Mouse (Mus musculus): Measurements from ENCODE around the gene Ppp1r27. TPM values are rescaled to one million over a fixed set of nuclear protein-coding genes. Genes with fewer than 3 reads are reported as not detected.
A peak's percentile ranks its signal among the peaks of the same experiment; 100 is the strongest.

Ppp1r27 gene
- polyA plus RNA-seq, 1 experiment from 2014 or later: not detected

DNA sequence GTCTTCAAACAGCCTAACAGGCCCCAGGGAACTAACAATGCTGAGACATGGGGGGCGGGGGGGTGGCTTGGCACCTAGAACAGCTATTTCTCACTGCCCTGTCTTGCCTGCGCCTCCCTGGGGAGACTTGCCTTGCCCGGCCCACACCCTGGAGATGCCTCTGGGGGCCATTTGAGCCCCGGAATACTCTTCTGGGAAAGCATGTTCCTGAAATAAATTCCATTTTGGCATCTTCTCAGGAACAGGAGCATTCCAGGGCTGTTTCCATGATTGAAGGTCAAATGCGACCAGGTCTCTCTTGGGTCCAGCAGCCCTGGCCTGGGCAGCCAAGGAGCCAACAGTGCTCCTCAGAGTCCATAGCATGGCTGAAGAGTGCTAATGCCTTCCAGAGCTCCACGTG lies 8.6 kb downstream of the Ppp1r27 start:
- peaks cover 12% of the 10 kb centered on the region for H3K4me1 ChIP-seq (ENCODE audit: control insufficient read depth, insufficient read depth, low read length)
- H3K36me3 ChIP-seq (ENCODE audit: control insufficient read depth, insufficient read depth, low read length): peaks cover 40% of the 10 kb centered on the region
- H3K27ac ChIP-seq (replicated peaks; ENCODE audit: low read depth, low read length): no peak overlapping the region
- no peak for ATAC-seq (ENCODE audit: low FRiP score, low TSS enrichment)
- 88% methylated on average over 6 of the region's 6 CpGs for WGBS
- no peaks in the 10 kb centered on the region for H3K27me3 ChIP-seq (ENCODE audit: control insufficient read depth, insufficient read depth, low read length)
- H3K4me2 ChIP-seq (ENCODE audit: low read length): no peak overlapping the region
- DNase-seq: no peak
- no peak overlapping the region for H3K4me3 ChIP-seq (replicated peaks; ENCODE audit: low read depth, low read length)
- no peaks in the 10 kb centered on the region for H3K9me3 ChIP-seq (ENCODE audit: control insufficient read depth, low read length)
- H3K9ac ChIP-seq (replicated peaks; ENCODE audit: low read length): no peak overlapping the region

DNA sequence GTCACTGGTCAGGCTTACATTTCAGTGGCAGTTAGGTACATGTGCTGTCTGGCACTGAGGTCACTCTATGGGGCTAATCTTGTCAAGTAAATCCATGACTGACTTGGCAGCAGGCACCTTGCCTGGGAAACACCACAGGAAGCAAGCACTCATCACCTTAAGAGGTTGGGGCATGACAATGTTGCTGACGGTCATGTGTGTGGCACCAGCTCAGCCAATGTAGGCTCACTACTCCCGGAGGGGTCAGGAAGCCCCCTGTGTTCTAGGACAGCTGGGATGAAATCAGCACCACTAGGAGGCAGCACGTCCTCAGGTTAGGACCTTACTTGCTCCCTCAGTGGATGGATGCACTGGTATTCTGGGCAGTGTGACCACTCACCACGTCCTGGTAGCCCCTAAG lies 9.0 kb downstream of the Ppp1r27 start:
- 37% methylated on average over 4 of the region's 4 CpGs for WGBS
- Histone ChIP-seq H3K27me3 (ENCODE audit: control insufficient read depth, insufficient read depth, low read length) (no peaks in the 10 kb centered on the region), H3K9ac (replicated peaks; ENCODE audit: low read length) (no peak overlapping the region), H3K4me1 (ENCODE audit: control insufficient read depth, insufficient read depth, low read length) (peaks cover 12% of the 10 kb centered on the region), H3K4me3 (replicated peaks; ENCODE audit: low read depth, low read length) (no peak overlapping the region), H3K36me3 (ENCODE audit: control insufficient read depth, insufficient read depth, low read length) (peaks cover 40% of the 10 kb centered on the region), H3K27ac (replicated peaks; ENCODE audit: low read depth, low read length) (no peak overlapping the region), H3K4me2 (ENCODE audit: low read length) (no peak overlapping the region), H3K9me3 (ENCODE audit: control insufficient read depth, low read length) (no peaks in the 10 kb centered on the region)
- ATAC-seq (ENCODE audit: low FRiP score, low TSS enrichment): no peak
- no peak for DNase-seq

DNA sequence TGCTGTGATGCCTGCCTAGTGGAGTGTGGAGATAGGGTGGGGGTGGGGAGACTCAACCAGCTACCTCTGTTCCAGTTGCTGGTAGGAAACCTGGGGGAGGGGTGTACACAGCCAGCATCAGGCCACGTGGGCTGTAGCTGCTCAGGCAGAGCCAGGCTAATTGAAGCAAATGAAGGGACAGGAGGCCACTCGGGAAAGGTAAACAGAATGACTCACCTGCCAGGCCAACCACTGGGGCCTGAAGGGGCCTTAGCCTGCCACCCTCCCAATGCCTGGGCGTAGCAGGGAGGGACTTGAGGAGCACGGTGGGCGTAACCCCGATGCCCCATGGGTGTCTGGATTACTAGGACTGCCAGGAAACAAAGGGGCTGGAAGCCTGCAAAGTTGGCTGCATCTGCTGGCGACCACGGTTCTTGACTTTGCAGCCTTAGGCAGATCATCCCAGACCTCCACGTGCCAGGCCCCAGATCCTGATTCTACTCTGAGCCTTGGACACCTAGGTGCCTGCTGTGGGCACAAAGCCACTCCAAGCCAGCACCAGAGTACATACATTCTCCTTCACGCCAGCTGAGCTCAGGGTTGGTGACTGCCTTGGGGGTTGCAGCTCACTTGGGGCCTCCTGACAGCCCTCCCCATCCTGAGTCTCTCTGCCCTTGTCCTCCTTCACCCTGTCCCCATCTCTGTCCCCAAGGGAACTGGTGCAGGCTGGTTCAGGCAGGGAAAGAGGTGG lies 11.5 kb downstream of the Ppp1r27 start:
- Histone ChIP-seq H3K9ac (replicated peaks; ENCODE audit: low read length) (peak overlapping the region; percentile 34; the same call in 1 of the 2 replicates), H3K9me3 (ENCODE audit: control insufficient read depth, low read length) (no peaks in the 10 kb centered on the region), H3K27me3 (ENCODE audit: control insufficient read depth, insufficient read depth, low read length) (no peaks in the 10 kb centered on the region), H3K4me1 (ENCODE audit: control insufficient read depth, insufficient read depth, low read length) (peaks cover 12% of the 10 kb centered on the region), H3K27ac (replicated peaks; ENCODE audit: low read depth, low read length) (peak overlapping the region; percentile 67), H3K36me3 (ENCODE audit: control insufficient read depth, insufficient read depth, low read length) (peaks cover 32% of the 10 kb centered on the region), H3K4me2 (ENCODE audit: low read length) (no peak overlapping the region), H3K4me3 (replicated peaks; ENCODE audit: low read depth, low read length) (no peak overlapping the region)
- DNase-seq: peak; percentile 62
- peak; percentile 42; the same call in 1 of the 2 replicates for ATAC-seq (ENCODE audit: low FRiP score, low TSS enrichment)
- WGBS: 13% methylated on average over 10 of the region's 10 CpGs

DNA sequence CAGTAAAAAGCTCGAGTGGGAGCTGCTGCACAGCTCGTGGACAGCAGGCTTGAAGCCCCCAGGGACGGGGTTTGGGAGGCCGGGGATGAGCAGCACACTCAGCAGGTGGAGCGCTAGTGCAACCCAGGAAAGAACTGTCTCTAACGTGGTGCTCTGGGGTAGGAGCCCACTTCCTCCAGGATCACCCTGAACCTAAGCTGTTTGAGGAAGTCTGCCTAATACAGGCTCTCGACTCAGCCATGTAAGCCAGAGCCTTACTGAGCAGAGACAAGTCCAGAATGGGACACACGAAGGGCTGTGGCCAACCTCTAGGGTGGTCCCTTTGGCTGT lies 12.0 kb downstream of the Ppp1r27 start:
- H3K9me3 ChIP-seq (ENCODE audit: control insufficient read depth, low read length): no peaks in the 10 kb centered on the region
- peaks cover 12% of the 10 kb centered on the region for H3K4me1 ChIP-seq (ENCODE audit: control insufficient read depth, insufficient read depth, low read length)
- DNase-seq (no peak), ATAC-seq (ENCODE audit: low FRiP score, low TSS enrichment) (no peak)
- no peak overlapping the region for H3K9ac ChIP-seq (replicated peaks; ENCODE audit: low read length)
- peak overlapping the region; percentile 67 for H3K27ac ChIP-seq (replicated peaks; ENCODE audit: low read depth, low read length)
- H3K27me3 ChIP-seq (ENCODE audit: control insufficient read depth, insufficient read depth, low read length): no peaks in the 10 kb centered on the region
- peaks cover 27% of the 10 kb centered on the region for H3K36me3 ChIP-seq (ENCODE audit: control insufficient read depth, insufficient read depth, low read length)
- no peak overlapping the region for H3K4me3 ChIP-seq (replicated peaks; ENCODE audit: low read depth, low read length)
- 36% methylated on average over 8 of the region's 8 CpGs for WGBS
- H3K4me2 ChIP-seq (ENCODE audit: low read length): no peak overlapping the region

DNA sequence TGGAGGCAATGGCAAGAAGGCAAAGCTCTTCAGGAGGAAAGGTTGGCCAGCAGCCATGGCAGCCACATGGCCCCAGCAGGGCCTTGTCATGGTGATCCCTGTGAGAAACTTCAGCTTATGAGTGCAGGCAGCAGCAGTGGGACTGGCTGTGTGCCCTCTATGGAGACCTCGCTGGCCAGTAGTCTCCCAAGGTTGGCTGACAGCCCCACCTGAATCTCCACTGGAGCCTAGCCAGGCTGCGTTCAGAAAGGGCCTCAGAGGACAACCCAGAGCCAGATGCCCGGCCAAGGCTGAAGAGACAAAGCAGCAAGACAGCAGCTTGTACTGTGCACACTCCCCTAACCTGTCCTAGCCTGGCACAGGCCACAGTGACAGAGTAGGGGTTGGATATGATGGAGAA lies 12.4 kb downstream of the Ppp1r27 start:
- Histone ChIP-seq H3K27me3 (ENCODE audit: control insufficient read depth, insufficient read depth, low read length) (no peaks in the 10 kb centered on the region), H3K4me2 (ENCODE audit: low read length) (no peak overlapping the region), H3K36me3 (ENCODE audit: control insufficient read depth, insufficient read depth, low read length) (peaks cover 23% of the 10 kb centered on the region), H3K9me3 (ENCODE audit: control insufficient read depth, low read length) (no peaks in the 10 kb centered on the region), H3K9ac (replicated peaks; ENCODE audit: low read length) (no peak overlapping the region), H3K27ac (replicated peaks; ENCODE audit: low read depth, low read length) (peak overlapping the region; percentile 67; the same call in 1 of the 2 replicates), H3K4me3 (replicated peaks; ENCODE audit: low read depth, low read length) (no peak overlapping the region), H3K4me1 (ENCODE audit: control insufficient read depth, insufficient read depth, low read length) (peaks cover 12% of the 10 kb centered on the region)
- no peak for ATAC-seq (ENCODE audit: low FRiP score, low TSS enrichment)
- DNase-seq: no peak
- WGBS: 68% methylated on average over 3 of the region's 3 CpGs

DNA sequence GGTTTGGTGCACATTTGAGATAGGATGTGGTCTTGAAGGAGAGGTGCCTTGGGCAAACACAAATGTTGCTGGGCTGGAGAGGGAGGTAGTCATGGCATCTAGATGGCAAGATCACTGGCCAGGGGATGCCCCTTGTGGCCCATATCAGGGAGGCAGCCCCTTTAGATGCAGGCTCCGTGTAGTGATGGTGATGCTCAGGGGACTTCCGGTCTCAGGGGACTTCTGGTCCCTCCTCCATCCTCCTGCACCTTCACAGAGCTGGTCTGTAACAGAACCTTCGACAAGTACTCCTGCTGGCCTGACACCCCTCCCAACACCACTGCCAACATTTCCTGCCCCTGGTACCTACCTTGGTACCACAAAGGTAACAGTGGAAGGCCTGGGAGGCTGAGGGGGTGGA lies 15.1 kb downstream of the Ppp1r27 start:
- H3K4me1 ChIP-seq (ENCODE audit: control insufficient read depth, insufficient read depth, low read length): peaks cover 12% of the 10 kb centered on the region
- ATAC-seq (ENCODE audit: low FRiP score, low TSS enrichment) (no peak), DNase-seq (no peak)
- H3K9ac ChIP-seq (replicated peaks; ENCODE audit: low read length): no peak overlapping the region
- no peak overlapping the region for H3K27ac ChIP-seq (replicated peaks; ENCODE audit: low read depth, low read length)
- 68% methylated on average over 3 of the region's 3 CpGs for WGBS
- no peak overlapping the region for H3K4me3 ChIP-seq (replicated peaks; ENCODE audit: low read depth, low read length)
- H3K4me2 ChIP-seq (ENCODE audit: low read length): no peak overlapping the region
- H3K9me3 ChIP-seq (ENCODE audit: control insufficient read depth, low read length): no peaks in the 10 kb centered on the region
- peaks cover 22% of the 10 kb centered on the region for H3K27me3 ChIP-seq (ENCODE audit: control insufficient read depth, insufficient read depth, low read length)
- no peaks in the 10 kb centered on the region for H3K36me3 ChIP-seq (ENCODE audit: control insufficient read depth, insufficient read depth, low read length)

DNA sequence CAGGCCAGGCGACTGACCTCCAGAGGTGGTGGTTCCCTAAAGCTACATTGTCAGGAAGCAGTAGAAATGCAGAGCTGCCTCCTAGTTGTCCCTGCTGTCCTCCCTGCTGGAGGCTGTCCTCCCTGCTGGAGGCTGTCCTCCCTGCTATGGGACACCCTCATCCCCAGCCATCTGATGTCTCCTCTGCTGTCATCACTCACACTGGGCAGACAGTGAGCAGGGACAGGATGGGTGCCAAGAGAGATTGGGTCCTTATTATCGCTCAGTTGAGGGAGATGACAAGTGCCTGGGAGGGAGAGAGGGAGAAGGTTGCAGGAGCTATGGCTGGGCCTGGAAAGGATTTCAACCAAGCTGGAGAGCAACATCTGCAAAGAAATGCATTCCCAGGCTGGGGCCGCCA lies 15.8 kb downstream of the Ppp1r27 start:
- Histone ChIP-seq H3K9me3 (ENCODE audit: control insufficient read depth, low read length) (no peaks in the 10 kb centered on the region), H3K27me3 (ENCODE audit: control insufficient read depth, insufficient read depth, low read length) (peaks cover 28% of the 10 kb centered on the region), H3K4me2 (ENCODE audit: low read length) (no peak overlapping the region), H3K36me3 (ENCODE audit: control insufficient read depth, insufficient read depth, low read length) (no peaks in the 10 kb centered on the region), H3K27ac (replicated peaks; ENCODE audit: low read depth, low read length) (no peak overlapping the region), H3K9ac (replicated peaks; ENCODE audit: low read length) (no peak overlapping the region), H3K4me3 (replicated peaks; ENCODE audit: low read depth, low read length) (no peak overlapping the region), H3K4me1 (ENCODE audit: control insufficient read depth, insufficient read depth, low read length) (peaks cover 15% of the 10 kb centered on the region)
- WGBS: 78% methylated on average over 3 of the region's 3 CpGs
- DNase-seq (no peak), ATAC-seq (ENCODE audit: low FRiP score, low TSS enrichment) (no peak)

DNA sequence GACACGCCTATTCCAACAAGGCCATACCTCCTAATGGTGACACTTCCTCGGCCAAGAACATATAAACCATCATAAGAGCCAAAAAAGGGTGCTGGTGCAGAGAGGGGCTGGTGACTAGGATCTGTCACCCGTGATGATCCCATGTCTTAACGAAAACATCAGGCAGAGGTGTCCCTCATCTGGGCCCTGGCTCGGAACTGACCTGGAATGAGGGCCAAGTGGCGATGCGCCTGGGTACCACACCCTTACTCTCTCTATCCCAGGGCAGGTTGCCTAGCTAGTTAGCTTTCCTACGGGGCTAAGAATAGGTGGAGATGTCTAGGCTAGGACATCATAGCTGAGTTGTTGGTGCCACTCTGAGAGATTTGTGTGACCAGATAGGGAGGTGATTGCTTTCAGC lies 16.8 kb downstream of the Ppp1r27 start:
- Histone ChIP-seq H3K4me2 (ENCODE audit: low read length) (no peak overlapping the region), H3K36me3 (ENCODE audit: control insufficient read depth, insufficient read depth, low read length) (no peaks in the 10 kb centered on the region), H3K4me1 (ENCODE audit: control insufficient read depth, insufficient read depth, low read length) (peaks cover 7% of the 10 kb centered on the region), H3K9me3 (ENCODE audit: control insufficient read depth, low read length) (no peaks in the 10 kb centered on the region), H3K27ac (replicated peaks; ENCODE audit: low read depth, low read length) (no peak overlapping the region), H3K9ac (replicated peaks; ENCODE audit: low read length) (no peak overlapping the region), H3K27me3 (ENCODE audit: control insufficient read depth, insufficient read depth, low read length) (peaks cover 38% of the 10 kb centered on the region), H3K4me3 (replicated peaks; ENCODE audit: low read depth, low read length) (no peak overlapping the region)
- ATAC-seq (ENCODE audit: low FRiP score, low TSS enrichment) (no peak), DNase-seq (no peak)
- 82% methylated on average over 8 of the region's 8 CpGs for WGBS

DNA sequence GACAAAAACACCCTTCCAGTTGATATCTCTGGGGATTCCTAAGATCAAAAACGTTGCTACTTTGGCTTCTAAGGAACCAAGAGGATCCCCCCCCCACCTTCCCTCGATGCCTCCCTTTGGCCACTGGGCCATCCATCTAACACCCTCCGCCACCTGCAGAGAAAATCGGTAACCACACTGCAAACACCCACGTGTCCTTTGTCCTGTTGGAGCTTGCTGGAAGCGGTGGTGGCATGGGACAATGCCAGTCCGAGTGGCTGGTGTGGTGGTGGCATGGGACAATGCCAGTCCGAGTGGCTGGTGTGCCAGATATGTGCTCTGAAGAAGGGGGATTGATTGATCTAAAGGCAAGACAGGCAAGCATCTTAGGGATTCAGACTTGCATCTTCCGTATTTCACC lies 19.3 kb downstream of the Ppp1r27 start:
- ATAC-seq (ENCODE audit: low FRiP score, low TSS enrichment) (no peak), DNase-seq (no peak)
- Histone ChIP-seq H3K4me2 (ENCODE audit: low read length) (no peak overlapping the region), H3K27ac (replicated peaks; ENCODE audit: low read depth, low read length) (no peak overlapping the region), H3K9me3 (ENCODE audit: control insufficient read depth, low read length) (no peaks in the 10 kb centered on the region), H3K27me3 (ENCODE audit: control insufficient read depth, insufficient read depth, low read length) (peaks cover 47% of the 10 kb centered on the region), H3K4me1 (ENCODE audit: control insufficient read depth, insufficient read depth, low read length) (0 out of 2 replicates have a peak, but pooled peaks cover 4% of the 10 kb centered on the region), H3K36me3 (ENCODE audit: control insufficient read depth, insufficient read depth, low read length) (no peaks in the 10 kb centered on the region), H3K4me3 (replicated peaks; ENCODE audit: low read depth, low read length) (no peak overlapping the region), H3K9ac (replicated peaks; ENCODE audit: low read length) (no peak overlapping the region)
- WGBS: 31% methylated on average over 9 of the region's 9 CpGs
